Mouse (Mus musculus) heart, adult 10 weeks (tissue): ENCODE results near the gene Gtf3c6. TPM values are rescaled to one million over a fixed set of nuclear protein-coding genes. Genes with fewer than 3 reads are reported as not detected.

Experiments used
- polyA plus RNA-seq: library from polyadenylated mRNA; stranded (reverse); fragments of 350-450 nt; fragmentation: Illumina TruSeq; extraction: RNeasy Lipid Tissue Mini Kit (QIAGEN cat#74804); gene quantifications from one replicate; pipeline ENCODE4 v1.2.3, GENCODE M21; 2014; ENCODE audit warnings: low read depth, low replicate concordance

Gtf3c6 gene
- 31.1 TPM for polyA plus RNA-seq

GRCm38 (mm10) chr10:40257414-40258255, at the start of gene Gtf3c6:
TSS of gene Gtf3c6 (minus strand) at chr10:40258108.

GRCm38 (mm10) chr10:40302140-40302985, 44.5 kb upstream of the Gtf3c6 start, which contains the start of gene Amd1:
TSS of gene Amd1 (minus strand) at chr10:40302186.

GRCm38 (mm10) chr10:40246374-40247165, 11.3 kb downstream of the Gtf3c6 start, which contains the start of gene Rpf2:
TSS of gene Rpf2 (minus strand) at chr10:40247036.

Other genes with a start within 250 kb of the Gtf3c6 start
- gene Mfsd4b1, start 232.8 kb downstream of the Gtf3c6 start, polyA plus RNA-seq = 3.0 TPM
- gene Slc16a10, start 115.8 kb downstream of the Gtf3c6 start, polyA plus RNA-seq = 14.8 TPM
- 19.5 TPM for gene Rpf2, start 11.1 kb downstream of the Gtf3c6 start, polyA plus RNA-seq
- 137 TPM for gene Amd1, start 44.1 kb upstream of the Gtf3c6 start, polyA plus RNA-seq
- gene Cdk19, start 81.5 kb upstream of the Gtf3c6 start, polyA plus RNA-seq = 11.0 TPM